28 mouse cellular contexts compared by ENCODE assay signal in the genomic region with DNA sequence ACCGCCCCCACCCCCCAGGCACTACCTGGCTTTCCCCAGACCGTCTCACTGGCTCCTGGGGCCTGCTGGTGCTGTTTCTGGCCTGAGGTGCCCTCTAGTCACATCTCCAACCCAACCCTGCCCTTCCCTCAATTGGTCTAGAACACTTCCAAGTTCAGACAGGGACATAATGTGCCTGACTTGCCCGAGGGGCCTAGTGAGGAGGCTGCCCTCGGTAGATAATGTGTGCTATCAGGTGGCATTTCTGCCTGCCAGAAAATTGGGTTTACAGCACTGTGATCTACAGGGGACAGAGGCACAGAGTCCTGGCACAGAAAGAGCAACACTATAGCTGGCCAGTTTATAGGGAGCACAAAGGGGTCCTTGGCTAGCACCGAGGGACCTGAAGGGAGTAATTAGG. TPM values are rescaled to one million over a fixed set of nuclear protein-coding genes. Genes with fewer than 3 reads are reported as not detected.
DNase-seq lines count a peak whose midpoint lies in the region; ATAC-seq lines count a peak whose summit lies in the region.
"Had no signal": no experiment of that assay in that cellular context is flagged by ENCODE, and none has a peak within 500 bp of the region (broad histone marks: within the 10 kb centered on the region; RNA-seq: fewer than 3 reads in every experiment).

No protein-coding gene starts in this region.

- H3K27me3 ChIP-seq in liver, embryonic 15.5 days: peaks cover 84% of the 10 kb centered on the region
- H3K27me3 ChIP-seq in midbrain, embryonic 13.5 days: peaks cover 62% of the 10 kb centered on the region

- H3K9ac ChIP-seq in liver, embryonic 15.5 days: no peak overlapping the region
- H3K9ac ChIP-seq in midbrain, embryonic 13.5 days (replicated peaks): no peak overlapping the region
- H3K9ac ChIP-seq: forebrain, embryonic 15.5 days; heart, embryonic 13.5 days; hindbrain, embryonic 12.5 days; limb, embryonic 13.5 days; lung, embryonic 14.5 days had no signal

- H3K27ac ChIP-seq in liver, embryonic 15.5 days (replicated peaks): no peak overlapping the region
- no peak overlapping the region for H3K27ac ChIP-seq in midbrain, embryonic 13.5 days
- H3K27ac ChIP-seq: forebrain, embryonic 15.5 days; heart, adult 2 months; heart, embryonic 13.5 days; hindbrain, embryonic 12.5 days; layer of hippocampus, adult 2 months; limb, embryonic 13.5 days had no signal

- peak; percentile 34 for ATAC-seq in erythroblast, adult 5-6 weeks (replicated peaks; ENCODE audit: low FRiP score, poor library complexity, severe bottlenecking)
- ATAC-seq in liver, embryonic 15.5 days (ENCODE audit: insufficient read depth): peak; percentile 58
- no peak for ATAC-seq in midbrain, embryonic 13.5 days
- no peak for ATAC-seq in granulocyte monocyte progenitor cell, adult 5-6 weeks (replicated peaks; ENCODE audit: poor library complexity, severe bottlenecking)
- ATAC-seq: activated CD4-positive, CD25-positive, alpha-beta regulatory T cell, adult 4 months; forebrain, embryonic 15.5 days; intestine, postnatal 0 days; midbrain, embryonic 16.5 days had no signal

- H3K4me1 ChIP-seq in liver, embryonic 15.5 days (replicated peaks): peaks cover 46% of the 10 kb centered on the region
- H3K4me1 ChIP-seq in midbrain, embryonic 13.5 days (replicated peaks): peaks cover 26% of the 10 kb centered on the region

- DNase-seq in spleen, adult 12 weeks (ENCODE audit: low spot score): peak; percentile 28
- no peak for DNase-seq in spleen, adult 18-20 months
- no peak for DNase-seq in ovary, postnatal 14 days (ENCODE audit: low spot score)
- DNase-seq: adrenal gland, postnatal 25 days; cerebellum, adult 11-12 months; cerebellum, postnatal 10 days; gastrocnemius, postnatal 10 days; heart, postnatal 14 days; kidney, postnatal 25 days; layer of hippocampus, postnatal 36 days; lung, embryonic 14.5 days; thymus, postnatal 14 days had no signal

- no peak overlapping the region for H3K4me3 ChIP-seq in liver, embryonic 15.5 days (replicated peaks)
- no peak overlapping the region for H3K4me3 ChIP-seq in midbrain, embryonic 13.5 days (replicated peaks)
- H3K4me3 ChIP-seq: erythroblast, embryonic 14.5 days; forebrain, embryonic 15.5 days; heart, adult 2 months; heart, embryonic 13.5 days; hindbrain, embryonic 12.5 days; layer of hippocampus, adult 2 months; limb, embryonic 13.5 days; myocyte had no signal

- H3K4me2 ChIP-seq in liver, embryonic 15.5 days: no peak overlapping the region
- no peak overlapping the region for H3K4me2 ChIP-seq in midbrain, embryonic 13.5 days (replicated peaks)
- H3K4me2 ChIP-seq: forebrain, embryonic 15.5 days; heart, embryonic 13.5 days; hindbrain, embryonic 12.5 days; limb, embryonic 13.5 days; lung, embryonic 14.5 days had no signal

- H3K9me3 ChIP-seq in liver, embryonic 15.5 days (replicated peaks): no peaks in the 10 kb centered on the region
- no peaks in the 10 kb centered on the region for H3K9me3 ChIP-seq in midbrain, embryonic 13.5 days
- H3K9me3 ChIP-seq: forebrain, embryonic 15.5 days; heart, embryonic 13.5 days; hindbrain, embryonic 12.5 days; limb, embryonic 13.5 days had no signal

- H3K36me3 ChIP-seq in liver, embryonic 15.5 days (replicated peaks): no peaks in the 10 kb centered on the region
- no peaks in the 10 kb centered on the region for H3K36me3 ChIP-seq in midbrain, embryonic 13.5 days
- H3K36me3 ChIP-seq: forebrain, embryonic 15.5 days; heart, embryonic 13.5 days; hindbrain, embryonic 12.5 days; limb, embryonic 13.5 days had no signal

- WGBS in liver, embryonic 15.5 days (ENCODE audit: insufficient replicate concordance): 48% methylated on average over 5 of the region's 5 CpGs
- WGBS in midbrain, embryonic 13.5 days: 77% methylated on average over 5 of the region's 5 CpGs

RNA-seq across cellular contexts. Expression of gene Gfra4, which starts 9.2 kb away (rescaled TPM):
- 2.1 TPM in 1 of 2 replicates, not detected in the other for total RNA-seq in erythroblast, adult 5-6 weeks (2015; ENCODE audit: low replicate concordance)
- not detected in 2 replicates for total RNA-seq in erythroblast, adult 5-6 weeks (2017; ENCODE audit: low replicate concordance)
- 0.23 and 0.37 TPM in 2 replicates for polyA plus RNA-seq in liver, embryonic 15.5 days (2015; fragmentation: Nextera tagmentation; extraction: Ambion mirVana)
- 14.1 and 15.2 TPM in 2 replicates for polyA plus RNA-seq in midbrain, embryonic 13.5 days (2015; fragmentation: Nextera tagmentation; extraction: Ambion mirVana)
- not detected in 2 replicates for total RNA-seq in granulocyte monocyte progenitor cell, adult 5-6 weeks (2014; fragmentation: Nextera tagmentation)
- not detected in 2 replicates for total RNA-seq in granulocyte monocyte progenitor cell, adult 5-6 weeks (2017)
- polyA plus RNA-seq: activated CD4-positive, CD25-positive, alpha-beta regulatory T cell, adult 4 months; erythroblast, embryonic 14.5 days had no signal

RNA-seq across cellular contexts. Expression of gene Adam33, which starts 11.6 kb away (rescaled TPM):
- 0.38 and 1.9 TPM in 2 replicates for total RNA-seq in erythroblast, adult 5-6 weeks (2015; ENCODE audit: low replicate concordance)
- 4.9 and 12.1 TPM in 2 replicates for total RNA-seq in erythroblast, adult 5-6 weeks (2017; ENCODE audit: low replicate concordance)
- 0.62 and 0.86 TPM in 2 replicates for polyA plus RNA-seq in liver, embryonic 15.5 days (2015; fragmentation: Nextera tagmentation; extraction: Ambion mirVana)
- 0.38 and 0.81 TPM in 2 replicates for polyA plus RNA-seq in midbrain, embryonic 13.5 days (2015; fragmentation: Nextera tagmentation; extraction: Ambion mirVana)
- 1.1 TPM in 1 of 2 replicates, not detected in the other for total RNA-seq in granulocyte monocyte progenitor cell, adult 5-6 weeks (2014; fragmentation: Nextera tagmentation)
- total RNA-seq in granulocyte monocyte progenitor cell, adult 5-6 weeks (2017): not detected in 2 replicates
- polyA plus RNA-seq: activated CD4-positive, CD25-positive, alpha-beta regulatory T cell, adult 4 months; C2C12 had no signal

RNA-seq across cellular contexts. Expression of gene Siglec1, which starts 34.5 kb away (rescaled TPM):
- total RNA-seq in erythroblast, adult 5-6 weeks (2015; ENCODE audit: low replicate concordance): 3.3 and 4.8 TPM in 2 replicates
- 1.4 and 1.5 TPM in 2 replicates for total RNA-seq in erythroblast, adult 5-6 weeks (2017; ENCODE audit: low replicate concordance)
- 1.5 and 1.7 TPM in 2 replicates for polyA plus RNA-seq in liver, embryonic 15.5 days (2015; fragmentation: Nextera tagmentation; extraction: Ambion mirVana)
- 0.06 and 0.17 TPM in 2 replicates for polyA plus RNA-seq in midbrain, embryonic 13.5 days (2015; fragmentation: Nextera tagmentation; extraction: Ambion mirVana)
- total RNA-seq in granulocyte monocyte progenitor cell, adult 5-6 weeks (2014; fragmentation: Nextera tagmentation): not detected in 2 replicates
- not detected in 2 replicates for total RNA-seq in granulocyte monocyte progenitor cell, adult 5-6 weeks (2017)
- polyA plus RNA-seq: activated CD4-positive, CD25-positive, alpha-beta regulatory T cell, adult 4 months; myocyte had no signal

Comparison
In these comparisons a context has a peak if more than half of its experiments do, and no peak if none do; other contexts are left out.
1. ATAC-seq: peak in erythroblast, adult 5-6 weeks (single experiment) and liver, embryonic 15.5 days (single experiment); none in midbrain, embryonic 13.5 days (single experiment) and granulocyte monocyte progenitor cell, adult 5-6 weeks (single experiment).